Mouse (Mus musculus) left cerebral cortex, postnatal 36 days (tissue): ENCODE results near the gene Vgf. TPM values are rescaled to one million over a fixed set of nuclear protein-coding genes. Genes with fewer than 3 reads are reported as not detected.
A peak's percentile ranks its signal among the peaks of the same experiment; 100 is the strongest.

Experiments used
- DNase-seq, 2 experiments: peaks; one replicate each; pipeline ENCODE4 v3.0.0; 2021 to 2022; ENCODE audit warnings: low spot score in 2 of 2, mixed read lengths in 1 of 2
- intact Hi-C: fragments of 180-260 bp; cut with DNase I; formaldehyde crosslinking; loops from one replicate; pipeline ENCODE4 v1.15.1; 2025
- microRNA-seq: library from miRNA; unstranded; fragments of <30 nt; microRNA quantifications from one replicate; pipeline ENCODE4 v1.2.0, GENCODE M21; 2022
- total RNA-seq, 2 experiments: library from RNA; stranded (reverse); gene quantifications; 2 replicates each; pipeline ENCODE4 v1.2.3; 2021

Gene Vgf
- total RNA-seq, 2 experiments from 2014 or later = 358 to 374 TPM

DNA sequence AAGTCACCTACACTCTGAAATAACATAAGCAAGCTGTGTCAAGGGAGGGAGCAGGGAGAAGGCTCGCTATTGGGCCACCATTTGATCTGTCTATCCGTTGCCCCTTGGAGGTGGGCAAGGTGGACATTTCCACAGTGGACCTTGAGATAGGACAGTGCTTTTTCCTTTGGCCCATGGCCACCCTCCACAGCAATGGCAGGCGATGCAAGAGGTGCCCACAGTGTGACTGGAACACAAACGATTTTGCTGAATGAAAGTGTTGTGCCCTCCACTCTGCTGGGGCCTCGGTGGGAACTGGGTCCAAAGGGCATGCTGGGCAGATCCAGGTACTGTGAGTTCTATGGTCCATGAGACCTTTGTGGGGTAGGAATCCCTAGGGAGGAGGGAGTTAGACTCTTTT, 36.4 kb downstream of the Vgf start:
- intact Hi-C loops = no loop called here
- DNase-seq = no peak

DNA sequence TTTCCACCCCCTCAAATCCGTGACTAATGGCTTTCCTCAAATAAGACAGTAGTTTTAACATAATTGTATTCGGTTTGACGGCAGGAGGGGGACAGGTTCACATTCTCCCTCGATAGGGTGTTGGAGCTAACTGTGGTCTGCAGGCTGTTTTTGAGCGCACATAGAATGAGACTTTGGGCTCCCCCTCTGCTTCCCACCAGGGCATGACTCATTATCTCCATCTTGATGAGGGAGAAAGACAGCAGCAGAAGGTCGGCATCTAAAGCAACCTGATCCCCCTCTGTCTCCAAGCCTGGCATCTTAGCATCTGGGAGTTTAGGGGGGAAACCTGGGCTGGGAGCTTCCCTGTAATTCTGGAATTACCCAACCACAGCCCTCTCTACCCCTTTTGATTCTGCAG, 39.3 kb downstream of the Vgf start:
- DNase-seq = no peak
- intact Hi-C loops = no loop called here

GRCm38 (mm10) chr5:137065923-137066322, 39.7 kb downstream of the Vgf start:
- intact Hi-C loops = no loop called here
- DNase-seq = no peak

DNA sequence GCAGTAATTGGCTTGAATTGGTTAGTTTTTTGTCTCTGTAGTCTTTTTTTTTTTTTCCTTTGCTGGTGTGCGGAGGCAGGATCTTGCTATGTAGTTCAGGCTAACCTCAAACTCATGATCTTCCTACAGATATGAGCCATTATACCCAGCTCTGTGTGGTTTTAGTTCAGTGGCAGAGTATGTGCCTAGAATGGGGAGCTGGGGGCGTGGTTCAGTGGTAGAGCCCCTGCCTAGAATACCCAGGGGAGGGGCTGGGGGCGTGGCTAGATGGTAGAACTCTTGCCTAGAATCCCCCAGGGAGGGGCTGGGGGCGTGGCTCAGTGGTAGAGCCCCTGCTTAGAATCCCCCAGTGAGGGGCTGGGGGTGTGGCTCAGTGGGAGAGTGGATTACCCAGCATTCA, 42.5 kb downstream of the Vgf start:
- intact Hi-C loops = no loop called here
- no peak for DNase-seq

GRCm38 (mm10) chr5:137070881-137071605, 44.9 kb downstream of the Vgf start:
- intact Hi-C loops = no loop called here
- DNase-seq = no peak

GRCm38 (mm10) chr5:137072079-137072960, 46.1 kb downstream of the Vgf start, which contains the start of gene Serpine1:
Serpine1 (minus strand) TSS chr5:137072268.
- DNase-seq = peak; percentile 53 to 61
- intact Hi-C loops = no loop called here

GRCm38 (mm10) chr5:137073141-137073540, 46.9 kb downstream of the Vgf start:
- intact Hi-C loops = no loop called here
- DNase-seq = no peak

- intact Hi-C loops = no loop called here
- DNase-seq = no peak
Measured at GRCm38 (mm10) chr5:137074191-137074651, 48.0 kb downstream of the Vgf start.

- intact Hi-C loops = no loop called here
- no peak for DNase-seq
Measured at GRCm38 (mm10) chr5:137075726-137076125, 49.5 kb downstream of the Vgf start.

- intact Hi-C loops = no loop called here
- no peak for DNase-seq
Measured at GRCm38 (mm10) chr5:137076191-137076930, 50.2 kb downstream of the Vgf start.

DNA sequence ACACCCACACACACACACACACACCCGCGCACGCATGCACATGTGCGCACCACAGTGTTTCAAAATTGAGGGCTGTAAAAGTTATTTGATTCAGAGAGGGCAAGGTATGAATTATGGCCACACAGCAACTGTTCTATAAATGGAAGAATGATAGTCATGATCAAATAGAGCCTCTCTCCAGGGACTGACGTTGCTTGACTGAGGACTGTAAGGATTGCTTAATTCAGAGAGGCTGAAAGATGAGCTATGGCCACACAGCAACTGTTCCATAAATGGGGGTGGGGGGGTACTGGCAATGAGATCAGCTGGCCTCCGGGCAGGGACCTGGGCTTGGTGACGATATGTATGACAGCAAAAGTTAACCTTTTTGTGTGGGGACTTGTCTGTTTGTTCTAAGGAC, 51.0 kb downstream of the Vgf start:
- no peak for DNase-seq
- intact Hi-C loops = no loop called here

DNA sequence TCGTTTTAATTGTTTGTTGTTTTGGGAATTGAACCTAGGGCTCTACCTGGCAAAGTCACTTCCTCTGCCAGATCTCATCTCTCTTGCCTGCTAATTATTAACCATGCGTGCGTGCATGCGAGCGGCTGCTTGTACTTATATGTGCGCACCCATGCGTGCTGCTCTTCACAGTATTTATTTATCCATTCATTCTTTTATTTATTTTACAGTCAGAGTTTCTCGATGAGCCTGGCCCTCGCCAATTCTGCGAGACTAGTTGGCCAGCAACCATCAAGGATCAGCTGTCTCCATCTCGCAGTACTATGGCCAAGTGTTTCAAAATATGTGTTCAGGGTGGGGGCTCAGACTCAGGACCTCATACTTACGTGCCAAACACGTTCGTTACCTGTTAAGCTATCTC, 51.8 kb downstream of the Vgf start:
- intact Hi-C loops = no loop called here

DNA sequence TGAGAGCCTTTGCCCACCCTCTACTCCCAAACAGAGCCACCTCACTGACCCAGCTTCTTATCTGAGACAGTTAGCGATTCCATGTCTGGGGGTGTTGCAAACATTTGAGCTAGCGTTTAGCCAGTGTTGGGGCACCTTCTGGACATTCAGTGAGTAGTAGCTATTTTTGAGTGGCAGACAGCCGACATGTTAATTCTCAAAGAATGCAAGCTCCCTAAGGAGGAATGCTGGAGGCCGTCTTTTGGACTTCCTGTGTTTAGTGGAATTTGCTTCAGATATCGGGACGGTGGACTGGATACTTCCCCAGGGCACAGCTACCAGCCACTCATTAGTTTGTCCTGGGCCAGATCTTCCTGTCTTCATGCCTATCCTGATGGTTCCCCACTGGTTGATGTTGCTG, 52.4 kb downstream of the Vgf start:
- intact Hi-C loops = no loop called here
- no peak for DNase-seq

More for the DNA sequence above, 51.8 kb downstream of the Vgf start:
- no peak for DNase-seq

- intact Hi-C loops = no loop called here
- no peak for DNase-seq
Measured at GRCm38 (mm10) chr5:137079849-137080248, 53.7 kb downstream of the Vgf start.

Small RNAs within 50 kb of the gene (microRNA-seq; reads per million reads assigned to microRNA genes)
- gene Mir702 = 479 reads per million, percentile 71 among the genes with 10 or more reads in this experiment

Other genes with a start within 250 kb of the Vgf start
- gene Col26a1, start 143.2 kb upstream of the Vgf start, total RNA-seq = 10 to 100 TPM in 1 of 2 experiments, 1 to 10 TPM in 1; 8.3 to 13.7 TPM
- 100 to 1,000 TPM in 1 of 2 experiments, 10 to 100 TPM in 1; 86.1 to 105 TPM for gene Ift22, start 118.2 kb upstream of the Vgf start, total RNA-seq
- gene Fis1, start 73.1 kb upstream of the Vgf start, total RNA-seq = 100 to 1,000 TPM; 250 to 282 TPM
- not detected for gene Cldn15, start 59.8 kb upstream of the Vgf start, total RNA-seq
- gene Plod3, start 39.4 kb upstream of the Vgf start, total RNA-seq = 10 to 100 TPM; 30.4 to 40.3 TPM
- gene Znhit1, start 38.4 kb upstream of the Vgf start, total RNA-seq = 10 to 100 TPM; 90.3 to 90.8 TPM
- gene Ap1s1, start 19.7 kb downstream of the Vgf start, total RNA-seq = 100 to 1,000 TPM; 315 to 338 TPM
- under 1 TPM; 0.57 to 0.91 TPM for gene Serpine1, start 45.9 kb downstream of the Vgf start, total RNA-seq
- gene Trim56, start 89.8 kb downstream of the Vgf start, total RNA-seq = 1 to 10 TPM; 4.3 to 5.2 TPM
- not detected for gene Muc3, start 122.9 kb downstream of the Vgf start, total RNA-seq
- gene Muc3a, start 186.0 kb downstream of the Vgf start, total RNA-seq = 1 to 10 TPM; 2.3 to 6.9 TPM